Mouse (Mus musculus) stomach, postnatal 0 days (tissue): ENCODE results near the gene Grip2. TPM values are rescaled to one million over a fixed set of nuclear protein-coding genes. Genes with fewer than 3 reads are reported as not detected.

Experiments used
- ATAC-seq: fragments of 200-750 bp; cut with Nextera tagmentation; 2 replicates; pipeline ENCODE4 v1.8.0; 2017; ENCODE audit not compliant: low FRiP score, low TSS enrichment
- DNase-seq: peaks from one replicate; pipeline ENCODE4 v3.0.0-alpha.2; 2016; ENCODE audit warnings: low spot score
- H3K27ac ChIP-seq: fragments of 300-500 bp; sonication (generic); replicated peaks from 2 replicates; pipeline ENCODE4 v1.5.1; 2014; ENCODE audit warnings: mild to moderate bottlenecking, control low read depth
- H3K27me3 ChIP-seq: fragments of 300-500 bp; sonication (generic); 2 replicates; pipeline ENCODE4 v1.6.1; 2014; ENCODE audit warnings: low read length; ENCODE audit not compliant: control insufficient read depth, insufficient read depth
- H3K36me3 ChIP-seq: fragments of 300-500 bp; sonication (generic); 2 replicates; pipeline ENCODE4 v1.6.1; 2014; ENCODE audit warnings: low read length, mixed read lengths; ENCODE audit not compliant: control insufficient read depth, insufficient read depth
- H3K4me1 ChIP-seq: fragments of 300-500 bp; sonication (generic); replicated peaks from 2 replicates; pipeline ENCODE4 v1.6.1; 2014; ENCODE audit warnings: antibody characterized with exemption; ENCODE audit not compliant: control insufficient read depth, insufficient read depth
- H3K4me2 ChIP-seq: fragments of 300-500 bp; sonication (generic); replicated peaks from 2 replicates; pipeline ENCODE4 v1.6.1; 2014; ENCODE audit warnings: low read depth, mild to moderate bottlenecking, control low read depth, moderate library complexity
- H3K4me3 ChIP-seq: fragments of 300-500 bp; sonication (generic); 2 replicates; pipeline ENCODE4 v1.5.1; 2014; ENCODE audit warnings: low read depth, low read length, control low read depth
- H3K9ac ChIP-seq: fragments of 300-500 bp; sonication (generic); 2 replicates; pipeline ENCODE4 v1.6.1; 2014; ENCODE audit warnings: mild to moderate bottlenecking, low read length, control low read depth, mixed read lengths
- H3K9me3 ChIP-seq: fragments of 300-500 bp; sonication (generic); 2 replicates; pipeline ENCODE4 v1.6.1; 2016; ENCODE audit warnings: low read length; ENCODE audit not compliant: control insufficient read depth
- CTCF ChIP-seq: IDR thresholded peaks from 2 replicates; pipeline ENCODE4 v1.5.1; 2016; ENCODE audit warnings: antibody characterized with exemption, low read depth, mild to moderate bottlenecking, moderate library complexity
- EP300 ChIP-seq: optimal IDR thresholded peaks from 2 replicates; pipeline ENCODE3; 2016; ENCODE audit warnings: antibody characterized with exemption
- WGBS: fragments of 180-500 bp; shearing (Covaris S2); extraction: QIAGEN DNeasy Blood & Tissue Kit; methylation state at CpG from one replicate; pipeline ENCODE4 v1.1.7; 2014; 5-methylcytosine and 5-hydroxymethylcytosine counted together
- polyA plus RNA-seq: library from polyadenylated mRNA; unstranded; fragments of >200 nt; fragmentation: Nextera tagmentation; extraction: Ambion mirVana; gene quantifications from 2 replicates; pipeline ENCODE4 v1.2.1, GENCODE M21; 2015

Gene Grip2
- polyA plus RNA-seq, 1 experiment from 2014 or later, result 0.24 TPM

- no peaks in the 10 kb centered on the region for H3K4me1 ChIP-seq
- WGBS, result 63% methylated on average over 5 of the region's 5 CpGs
- TF ChIP-seq EP300, result no peak
- TF ChIP-seq CTCF, result no peak
- H3K4me3 ChIP-seq, result no peak overlapping the region
- no peak overlapping the region for H3K9ac ChIP-seq
- H3K27ac ChIP-seq, result no peak overlapping the region
- no peaks in the 10 kb centered on the region for H3K9me3 ChIP-seq
- ATAC-seq, result no peak
- H3K36me3 ChIP-seq, result no peaks in the 10 kb centered on the region
- DNase-seq, result no peak
- no peak overlapping the region for H3K4me2 ChIP-seq
- no peaks in the 10 kb centered on the region for H3K27me3 ChIP-seq
Measured at GRCm38 (mm10) chr6:91858339-91858738, 31.3 kb upstream of the Grip2 start.

GRCm38 (mm10) chr6:91852550-91852949 lies 25.5 kb upstream of the Grip2 start:
- H3K27me3 ChIP-seq, result no peaks in the 10 kb centered on the region
- H3K4me1 ChIP-seq, result no peaks in the 10 kb centered on the region
- DNase-seq, result peak; percentile 27
- no peaks in the 10 kb centered on the region for H3K9me3 ChIP-seq
- no peak overlapping the region for H3K4me3 ChIP-seq
- ATAC-seq, result no peak
- no peak overlapping the region for H3K4me2 ChIP-seq
- TF ChIP-seq EP300 (no peak), CTCF (peak; percentile 84)
- no peak overlapping the region for H3K27ac ChIP-seq
- H3K9ac ChIP-seq, result no peak overlapping the region
- H3K36me3 ChIP-seq, result no peaks in the 10 kb centered on the region
- WGBS, result 13% methylated on average over 2 of the region's 2 CpGs

- WGBS, result 5% methylated on average over 50 of the region's 69 CpGs
- ATAC-seq, result no peak
- H3K4me2 ChIP-seq, result peak overlapping the region; percentile 58
- H3K27me3 ChIP-seq, result peaks cover 11% of the 10 kb centered on the region; the same call in 1 of the 2 replicates
- H3K4me3 ChIP-seq, result peak overlapping the region; percentile 37
- H3K4me1 ChIP-seq, result no peaks in the 10 kb centered on the region
- H3K36me3 ChIP-seq, result no peaks in the 10 kb centered on the region
- H3K9ac ChIP-seq, result no peak overlapping the region
- H3K9me3 ChIP-seq, result no peaks in the 10 kb centered on the region
- TF ChIP-seq CTCF, result no peak
- no peak for TF ChIP-seq EP300
- no peak overlapping the region for H3K27ac ChIP-seq
- no peak for DNase-seq
Measured at GRCm38 (mm10) chr6:91843628-91844153, 16.6 kb upstream of the Grip2 start.

- DNase-seq (no peak), ATAC-seq (no peak)
- WGBS, result 3% methylated on average over 43 of the region's 46 CpGs
- Histone ChIP-seq H3K27me3 (peaks cover 11% of the 10 kb centered on the region; the same call in 1 of the 2 replicates), H3K4me1 (no peaks in the 10 kb centered on the region), H3K4me3 (peak overlapping the region; percentile 37), H3K9ac (no peak overlapping the region), H3K4me2 (peak overlapping the region; percentile 58), H3K9me3 (no peaks in the 10 kb centered on the region), H3K27ac (no peak overlapping the region), H3K36me3 (no peaks in the 10 kb centered on the region)
- 0 out of 2 replicates have a peak, but pooled peaks have one; percentile 3 for TF ChIP-seq CTCF
- no peak for TF ChIP-seq EP300
Measured at GRCm38 (mm10) chr6:91842897-91843627, 16.0 kb upstream of the Grip2 start.

- 12% methylated on average over 23 of the region's 23 CpGs for WGBS
- ATAC-seq, result 0 out of 2 replicates have a peak, but pooled peaks have one; percentile 21
Measured at GRCm38 (mm10) chr6:91839010-91839871, 12.2 kb upstream of the Grip2 start.

More at GRCm38 (mm10) chr6:91839010-91839871, 12.2 kb upstream of the Grip2 start:
- no peaks in the 10 kb centered on the region for H3K4me1 ChIP-seq
- H3K27ac ChIP-seq, result no peak overlapping the region
- no peak for TF ChIP-seq EP300
- H3K36me3 ChIP-seq, result no peaks in the 10 kb centered on the region
- peaks cover 11% of the 10 kb centered on the region; the same call in 1 of the 2 replicates for H3K27me3 ChIP-seq
- no peak overlapping the region for H3K4me2 ChIP-seq
- H3K9me3 ChIP-seq, result no peaks in the 10 kb centered on the region
- H3K4me3 ChIP-seq, result no peak overlapping the region
- DNase-seq, result peak; percentile 78
- no peak overlapping the region for H3K9ac ChIP-seq
